Mouse (Mus musculus) forebrain, embryonic 15.5 days (tissue): Measurements from ENCODE around the gene Naa38. TPM values are rescaled to one million over a fixed set of nuclear protein-coding genes. Genes with fewer than 3 reads are reported as not detected.

ENCODE experiments used
- ATAC-seq: fragments of 200-750 bp; cut with Nextera tagmentation; replicated peaks from 2 replicates; pipeline ENCODE4 v1.8.0; 2017; ENCODE audit warnings: mild to moderate bottlenecking, moderate TSS enrichment, moderate library complexity
- H3K27ac ChIP-seq: fragments of 300-500 bp; sonication (generic); replicated peaks from 2 replicates; pipeline ENCODE4 v1.5.1; 2015; ENCODE audit warnings: mild to moderate bottlenecking, inconsistent platforms
- H3K27me3 ChIP-seq: fragments of 300-500 bp; sonication (generic); 2 replicates; pipeline ENCODE4 v1.6.1; 2015; ENCODE audit warnings: inconsistent platforms
- H3K36me3 ChIP-seq: fragments of 300-500 bp; sonication (generic); 2 replicates; pipeline ENCODE4 v1.6.1; 2015; ENCODE audit warnings: mild to moderate bottlenecking, inconsistent platforms
- H3K4me1 ChIP-seq: fragments of 300-500 bp; sonication (generic); 2 replicates; pipeline ENCODE4 v1.6.1; 2015; ENCODE audit warnings: inconsistent platforms
- H3K4me2 ChIP-seq: fragments of 300-500 bp; sonication (generic); replicated peaks from 2 replicates; pipeline ENCODE4 v1.6.1; 2015; ENCODE audit warnings: mild to moderate bottlenecking, inconsistent platforms
- H3K4me3 ChIP-seq: fragments of 300-500 bp; sonication (generic); 2 replicates; pipeline ENCODE4 v1.5.1; 2015; ENCODE audit warnings: mild to moderate bottlenecking, inconsistent platforms
- H3K9ac ChIP-seq: fragments of 300-500 bp; sonication (generic); replicated peaks from 2 replicates; pipeline ENCODE4 v1.6.1; 2015; ENCODE audit warnings: mild to moderate bottlenecking, inconsistent platforms
- H3K9me3 ChIP-seq: fragments of 300-500 bp; sonication (generic); 2 replicates; pipeline ENCODE4 v1.6.1; 2016; ENCODE audit warnings: inconsistent platforms
- WGBS: fragments of 180-500 bp; shearing (Covaris S2); methylation state at CpG from one replicate; pipeline ENCODE4 v1.1.7; 2015; ENCODE audit warnings: mixed read lengths; 5-methylcytosine and 5-hydroxymethylcytosine counted together
- polyA plus RNA-seq: library from polyadenylated mRNA; unstranded; fragments of >200 nt; fragmentation: Nextera tagmentation; extraction: Ambion mirVana; gene quantifications from 2 replicates; pipeline ENCODE4 v1.2.1, GENCODE M21; 2015

Gene Naa38
- polyA plus RNA-seq, 1 experiment from 2014 or later = 89.4 TPM

- Histone ChIP-seq H3K9ac (no peak overlapping the region), H3K4me1 (peaks cover 4% of the 10 kb centered on the region), H3K9me3 (no peaks in the 10 kb centered on the region), H3K27ac (no peak overlapping the region), H3K27me3 (no peaks in the 10 kb centered on the region), H3K36me3 (no peaks in the 10 kb centered on the region), H3K4me2 (no peak overlapping the region), H3K4me3 (no peak overlapping the region)
- WGBS = 73% methylated on average over 6 of the region's 6 CpGs
- no peak for ATAC-seq
These were observed 37.9 kb downstream of the Naa38 start for GRCm38 (mm10) chr11:69433189-69433588.

- Histone ChIP-seq H3K36me3 (no peaks in the 10 kb centered on the region), H3K27me3 (no peaks in the 10 kb centered on the region), H3K4me1 (peaks cover 2% of the 10 kb centered on the region), H3K27ac (no peak overlapping the region), H3K4me3 (no peak overlapping the region), H3K9me3 (no peaks in the 10 kb centered on the region), H3K4me2 (no peak overlapping the region), H3K9ac (no peak overlapping the region)
- ATAC-seq = no peak
- 57% methylated on average over 3 of the region's 3 CpGs for WGBS
These were observed 42.0 kb downstream of the Naa38 start for GRCm38 (mm10) chr11:69437291-69437690.

GRCm38 (mm10) chr11:69443328-69443727 lies 48.0 kb downstream of the Naa38 start:
- ATAC-seq = no peak
- Histone ChIP-seq H3K27me3 (no peaks in the 10 kb centered on the region), H3K4me3 (no peak overlapping the region), H3K9ac (no peak overlapping the region), H3K27ac (no peak overlapping the region), H3K4me1 (no peaks in the 10 kb centered on the region), H3K36me3 (no peaks in the 10 kb centered on the region), H3K4me2 (no peak overlapping the region), H3K9me3 (no peaks in the 10 kb centered on the region)
- whole genome bisulfite sequencing = 55% methylated on average over 5 of the region's 5 CpGs

Other genes starting within 250 kb of the Naa38 start
- gene Alox12b, start 238.5 kb upstream of the Naa38 start, polyA plus RNA-seq = not detected in 2 replicates
- gene Alox8, start 197.6 kb upstream of the Naa38 start, polyA plus RNA-seq = 0.05 TPM in 1 of 2 replicates, not detected in the other
- 0.47 and 0.52 TPM in 2 replicates for gene Gucy2e, start 158.5 kb upstream of the Naa38 start, polyA plus RNA-seq
- gene Cntrob, start 71.7 kb upstream of the Naa38 start, polyA plus RNA-seq = 32.0 and 32.4 TPM in 2 replicates
- gene Trappc1, start 71.5 kb upstream of the Naa38 start, polyA plus RNA-seq = 166 and 170 TPM in 2 replicates
- gene Kcnab3, start 69.2 kb upstream of the Naa38 start, polyA plus RNA-seq = 5.1 and 6.2 TPM in 2 replicates
- 115 and 127 TPM in 2 replicates for gene Rnf227, start 55.0 kb upstream of the Naa38 start, polyA plus RNA-seq
- gene Chd3, start 26.1 kb upstream of the Naa38 start, polyA plus RNA-seq = 127 and 138 TPM in 2 replicates
- gene Cyb5d1, start 144 bp downstream of the Naa38 start, polyA plus RNA-seq = 44.3 and 45.9 TPM in 2 replicates
- 5.9 and 6.7 TPM in 2 replicates for gene Tmem88, start 2.7 kb downstream of the Naa38 start, polyA plus RNA-seq
- gene Kdm6b, start 18.2 kb downstream of the Naa38 start, polyA plus RNA-seq = 56.6 and 58.9 TPM in 2 replicates
- 2.7 and 3.1 TPM in 2 replicates for gene Dnah2, start 153.6 kb downstream of the Naa38 start, polyA plus RNA-seq
- gene Efnb3, start 164.7 kb downstream of the Naa38 start, polyA plus RNA-seq = 107 and 114 TPM in 2 replicates
- gene Wrap53, start 184.8 kb downstream of the Naa38 start, polyA plus RNA-seq = 26.3 and 27.2 TPM in 2 replicates
- 112 and 115 TPM in 2 replicates for gene Trp53, start 184.9 kb downstream of the Naa38 start, polyA plus RNA-seq
- gene Atp1b2, start 210.5 kb downstream of the Naa38 start, polyA plus RNA-seq = 22.2 and 25.9 TPM in 2 replicates
- gene Shbg, start 222.4 kb downstream of the Naa38 start, polyA plus RNA-seq = not detected in 2 replicates
- gene Sat2, start 226.5 kb downstream of the Naa38 start, polyA plus RNA-seq = 22.9 and 25.2 TPM in 2 replicates
- 41.0 and 46.1 TPM in 2 replicates for gene Fxr2, start 237.5 kb downstream of the Naa38 start, polyA plus RNA-seq